In the genomic region with DNA sequence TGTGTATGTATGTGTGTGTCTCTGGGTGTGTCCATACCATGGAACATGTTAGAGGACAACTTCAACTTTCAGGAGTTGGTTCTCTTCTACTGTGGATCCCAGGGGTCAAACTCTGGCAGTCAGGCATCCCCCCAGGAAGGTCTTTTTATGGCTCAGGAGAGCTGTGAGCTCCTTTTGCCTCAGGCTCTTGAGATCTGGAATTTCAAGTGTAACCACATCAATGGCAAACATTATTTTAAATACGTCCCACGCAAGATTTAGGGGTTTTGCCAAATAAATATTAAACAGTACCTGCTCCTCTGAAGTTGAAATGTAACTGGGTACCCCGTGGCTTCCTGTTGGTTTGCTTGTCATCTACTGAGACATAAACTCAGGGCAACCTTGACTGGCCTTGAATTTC, we compare ENCODE assay signal across 40 mouse cellular contexts. TPM values are rescaled to one million over a fixed set of nuclear protein-coding genes. Genes with fewer than 3 reads are reported as not detected.
DNase-seq lines count a peak whose midpoint lies in the region; ATAC-seq and TF ChIP-seq lines count a peak whose summit lies in the region.
"Had no signal": no experiment of that assay in that cellular context is flagged by ENCODE, and none has a peak within 500 bp of the region (broad histone marks: within the 10 kb centered on the region; RNA-seq: fewer than 3 reads in every experiment).

No protein-coding gene starts in this region.

- TF ChIP-seq POLR2A in spleen, adult 2 months (IDR thresholded peaks at IDR 0.05; ENCODE audit: low read depth, low read length): no peak

- no peak overlapping the region for H3K27ac ChIP-seq in heart, embryonic 13.5 days (replicated peaks)
- no peak overlapping the region for H3K27ac ChIP-seq in heart, embryonic 11.5 days (ENCODE audit: low read depth, low read length)
- H3K27ac ChIP-seq in lung, embryonic 14.5 days (ENCODE audit: low read depth): peak overlapping the region; percentile 75
- peak overlapping the region; percentile 62 for H3K27ac ChIP-seq in spleen, adult 2 months (ENCODE audit: insufficient read depth, low read length)
- H3K27ac ChIP-seq: embryonic facial prominence, embryonic 13.5 days; forebrain, embryonic 10.5 days; forebrain, embryonic 15.5 days; hindbrain, embryonic 14.5 days; liver, embryonic 14.5 days; midbrain, embryonic 10.5 days; neural tube, embryonic 12.5 days had no signal

- no peaks in the 10 kb centered on the region for H3K27me3 ChIP-seq in heart, embryonic 13.5 days (replicated peaks)
- H3K27me3 ChIP-seq in heart, embryonic 11.5 days (ENCODE audit: control insufficient read depth, insufficient read depth, low read length): no peaks in the 10 kb centered on the region
- no peaks in the 10 kb centered on the region for H3K27me3 ChIP-seq in lung, embryonic 14.5 days (ENCODE audit: insufficient read depth, low read length)
- H3K27me3 ChIP-seq in spleen, adult 2 months (ENCODE audit: control insufficient read depth, insufficient read depth, low read length): no peaks in the 10 kb centered on the region
- H3K27me3 ChIP-seq: CH12.LX; embryonic facial prominence, embryonic 13.5 days; forebrain, embryonic 15.5 days; heart, embryonic 12.5 days; neural tube, embryonic 12.5 days had no signal

- 67% methylated on average over 3 of the region's 3 CpGs for WGBS in heart, embryonic 13.5 days
- 71% methylated on average over 3 of the region's 3 CpGs for WGBS in heart, embryonic 11.5 days (ENCODE audit: insufficient replicate concordance)
- WGBS in lung, embryonic 14.5 days: 54% methylated on average over 3 of the region's 3 CpGs
- WGBS in spleen, adult 2 months: 58% methylated on average over 3 of the region's 3 CpGs

- no peak overlapping the region for H3K4me2 ChIP-seq in heart, embryonic 13.5 days
- no peak overlapping the region for H3K4me2 ChIP-seq in heart, embryonic 11.5 days
- H3K4me2 ChIP-seq in lung, embryonic 14.5 days: no peak overlapping the region
- H3K4me2 ChIP-seq: embryonic facial prominence, embryonic 13.5 days; forebrain, embryonic 15.5 days; heart, embryonic 12.5 days; hindbrain, embryonic 14.5 days; neural tube, embryonic 12.5 days had no signal

- H3K9me3 ChIP-seq in heart, embryonic 13.5 days: no peaks in the 10 kb centered on the region
- H3K9me3 ChIP-seq in heart, embryonic 11.5 days (replicated peaks; ENCODE audit: control insufficient read depth, low read length): no peaks in the 10 kb centered on the region
- no peaks in the 10 kb centered on the region for H3K9me3 ChIP-seq in lung, embryonic 14.5 days (ENCODE audit: low read depth, low read length)
- H3K9me3 ChIP-seq: embryonic facial prominence, embryonic 13.5 days; forebrain, embryonic 10.5 days; forebrain, embryonic 15.5 days; G1E; heart, embryonic 12.5 days; midbrain, embryonic 10.5 days; neural tube, embryonic 12.5 days had no signal

- H3K9ac ChIP-seq in heart, embryonic 13.5 days: 0 out of 2 replicates have a peak overlapping the region, but pooled peaks have one; percentile 5
- no peak overlapping the region for H3K9ac ChIP-seq in heart, embryonic 11.5 days (ENCODE audit: low read depth, low read length)
- no peak overlapping the region for H3K9ac ChIP-seq in lung, embryonic 14.5 days
- H3K9ac ChIP-seq: embryonic facial prominence, embryonic 13.5 days; forebrain, embryonic 15.5 days; heart, embryonic 12.5 days; hindbrain, embryonic 14.5 days; liver, embryonic 14.5 days; neural tube, embryonic 12.5 days had no signal

- no peaks in the 10 kb centered on the region for H3K36me3 ChIP-seq in heart, embryonic 13.5 days
- H3K36me3 ChIP-seq in heart, embryonic 11.5 days (ENCODE audit: control insufficient read depth, insufficient read depth, low read length): no peaks in the 10 kb centered on the region
- H3K36me3 ChIP-seq in lung, embryonic 14.5 days (ENCODE audit: insufficient read depth): no peaks in the 10 kb centered on the region
- no peaks in the 10 kb centered on the region for H3K36me3 ChIP-seq in spleen, adult 2 months (ENCODE audit: control insufficient read depth, insufficient read depth, low read length)
- H3K36me3 ChIP-seq: embryonic facial prominence, embryonic 13.5 days; forebrain, embryonic 10.5 days; forebrain, embryonic 15.5 days; G1E; heart, embryonic 12.5 days; midbrain, embryonic 10.5 days; neural tube, embryonic 12.5 days had no signal

- H3K4me1 ChIP-seq in heart, embryonic 13.5 days: peaks cover 7% of the 10 kb centered on the region; the same call in 1 of the 2 replicates
- H3K4me1 ChIP-seq in heart, embryonic 11.5 days (ENCODE audit: control insufficient read depth, insufficient read depth, low read length): 0 out of 2 replicates have a peak, but pooled peaks cover 3% of the 10 kb centered on the region
- no peaks in the 10 kb centered on the region for H3K4me1 ChIP-seq in lung, embryonic 14.5 days (ENCODE audit: insufficient read depth)
- H3K4me1 ChIP-seq in spleen, adult 2 months (ENCODE audit: control insufficient read depth, insufficient read depth, insufficient read length): peaks cover 16% of the 10 kb centered on the region; the same call in 1 of the 2 replicates
- H3K4me1 ChIP-seq: embryonic facial prominence, embryonic 13.5 days; forebrain, embryonic 15.5 days; midbrain, embryonic 10.5 days; neural tube, embryonic 12.5 days had no signal

- no peak overlapping the region for H3K4me3 ChIP-seq in heart, embryonic 13.5 days
- H3K4me3 ChIP-seq in heart, embryonic 11.5 days (ENCODE audit: low read depth, low read length): no peak overlapping the region
- no peak overlapping the region for H3K4me3 ChIP-seq in lung, embryonic 14.5 days (ENCODE audit: low read depth, low read length)
- H3K4me3 ChIP-seq in spleen, adult 2 months (ENCODE audit: extremely low read depth, insufficient read depth, insufficient read length): no peak overlapping the region
- H3K4me3 ChIP-seq: embryonic facial prominence, embryonic 13.5 days; forebrain, embryonic 10.5 days; forebrain, embryonic 15.5 days; heart, embryonic 12.5 days; midbrain, embryonic 10.5 days; myocyte; neural tube, embryonic 12.5 days had no signal

- ATAC-seq in heart, embryonic 13.5 days (ENCODE audit: extremely low read depth, insufficient number of reproducible peaks, low FRiP score, low TSS enrichment): no peak
- ATAC-seq in heart, embryonic 11.5 days (replicated peaks; ENCODE audit: insufficient number of reproducible peaks, low FRiP score, low TSS enrichment): no peak
- no peak for ATAC-seq in lung, embryonic 14.5 days (ENCODE audit: insufficient read depth)
- no peak for ATAC-seq in megakaryocyte-erythroid progenitor cell, adult 5-6 weeks (replicated peaks; ENCODE audit: low FRiP score, low TSS enrichment, poor library complexity, severe bottlenecking)
- ATAC-seq: forebrain, embryonic 15.5 days; intestine, postnatal 0 days had no signal

- peak; percentile 31 for DNase-seq in lung, embryonic 14.5 days
- DNase-seq in lung, postnatal 36 days: no peak
- no peak for DNase-seq in spleen, adult 2 months (ENCODE audit: low read depth in 1 of 2, low spot score in 2 of 2)
- no peak for DNase-seq in spleen, postnatal 4 days (ENCODE audit: low spot score in 2 of 2)
- DNase-seq: adrenal gland, postnatal 10 days; cerebellum, adult 11-12 months; cerebellum, postnatal 10 days; gastrocnemius, postnatal 36 days; heart, adult 18-20 months; heart, postnatal 10 days; kidney, adult 9 months; kidney, postnatal 10 days; layer of hippocampus, postnatal 36 days; left cerebral cortex, postnatal 4 days; right cerebral cortex, adult 18-20 months; right cerebral cortex, postnatal 4 days had no signal

- no peak for TF ChIP-seq CTCF in lung, embryonic 14.5 days (IDR thresholded peaks at IDR 0.05; ENCODE audit: low read depth)
- TF ChIP-seq CTCF in spleen, adult 2 months (IDR thresholded peaks at IDR 0.05; ENCODE audit: extremely low read depth, insufficient read depth, insufficient read length, insufficient replicate concordance): no peak

RNA-seq across cellular contexts. Expression of a gene that starts 1.7 kb away (rescaled TPM):
- polyA plus RNA-seq in heart, embryonic 13.5 days (2015; fragmentation: Nextera tagmentation; extraction: Ambion mirVana): 0.84 and 3.7 TPM in 2 replicates
- 0.34 TPM in 1 of 2 replicates, not detected in the other for polyA plus RNA-seq in heart, embryonic 11.5 days (2014; fragmentation: Nextera tagmentation; extraction: Ambion mirVana)
- polyA plus RNA-seq in lung, embryonic 14.5 days (2014; fragmentation: Nextera tagmentation; extraction: Ambion mirVana): 0.30 TPM in 1 of 2 replicates, not detected in the other
- 0.25 and 0.28 TPM in 2 replicates for polyA plus RNA-seq in spleen, adult 2 months (2012; rRNA removed)
- total RNA-seq in megakaryocyte-erythroid progenitor cell, adult 5-6 weeks (2014; fragmentation: Nextera tagmentation): not detected in 2 replicates
- total RNA-seq in megakaryocyte-erythroid progenitor cell, adult 5-6 weeks (2017): not detected in 2 replicates
- total RNA-seq: CH12.LX; common myeloid progenitor, adult 5-6 weeks; heart, adult 18-20 months; heart, postnatal 10 days; hematopoietic stem cell, adult 5-6 weeks; layer of hippocampus, postnatal 36 days; left cerebral cortex, postnatal 4 days; midbrain, postnatal 0 days had no signal
- polyA plus RNA-seq: C2C12; embryonic facial prominence, embryonic 13.5 days; forebrain, embryonic 10.5 days; forebrain, embryonic 15.5 days; frontal cortex, adult 2 months; hindbrain, embryonic 14.5 days; midbrain, embryonic 10.5 days; midbrain, postnatal 0 days; myocyte; neural tube, embryonic 12.5 days; testis, adult 2 months had no signal

RNA-seq across cellular contexts. Expression of a gene that starts 1.8 kb away (rescaled TPM):
- polyA plus RNA-seq in heart, embryonic 13.5 days (2015; fragmentation: Nextera tagmentation; extraction: Ambion mirVana): 2.9 TPM in 1 of 2 replicates, not detected in the other
- 1.2 TPM in 1 of 2 replicates, not detected in the other for polyA plus RNA-seq in heart, embryonic 11.5 days (2014; fragmentation: Nextera tagmentation; extraction: Ambion mirVana)
- not detected in 2 replicates for polyA plus RNA-seq in lung, embryonic 14.5 days (2014; fragmentation: Nextera tagmentation; extraction: Ambion mirVana)
- not detected in 2 replicates for polyA plus RNA-seq in spleen, adult 2 months (2012; rRNA removed)
- not detected in 2 replicates for total RNA-seq in megakaryocyte-erythroid progenitor cell, adult 5-6 weeks (2014; fragmentation: Nextera tagmentation)
- not detected in 2 replicates for total RNA-seq in megakaryocyte-erythroid progenitor cell, adult 5-6 weeks (2017)
- total RNA-seq: CH12.LX; common myeloid progenitor, adult 5-6 weeks; G1E; gastrocnemius, adult 18-20 months; gastrocnemius, postnatal 36 days; heart, adult 18-20 months; heart, postnatal 10 days; hematopoietic stem cell, adult 5-6 weeks; layer of hippocampus, postnatal 36 days; left cerebral cortex, postnatal 4 days; midbrain, postnatal 0 days had no signal
- polyA plus RNA-seq: C2C12; embryonic facial prominence, embryonic 13.5 days; forebrain, embryonic 10.5 days; forebrain, embryonic 15.5 days; frontal cortex, adult 2 months; G1E; heart, embryonic 12.5 days; hindbrain, embryonic 14.5 days; midbrain, embryonic 10.5 days; midbrain, postnatal 0 days; myocyte; neural tube, embryonic 12.5 days; stomach, embryonic 14.5 days; testis, adult 2 months; thymus, postnatal 0 days had no signal

RNA-seq across cellular contexts. Expression of a gene that starts 5.2 kb away (rescaled TPM):
- polyA plus RNA-seq in heart, embryonic 13.5 days (2015; fragmentation: Nextera tagmentation; extraction: Ambion mirVana): 3.6 and 22.3 TPM in 2 replicates
- polyA plus RNA-seq in heart, embryonic 11.5 days (2014; fragmentation: Nextera tagmentation; extraction: Ambion mirVana): 4.9 TPM in 1 of 2 replicates, not detected in the other
- 2.5 and 3.4 TPM in 2 replicates for polyA plus RNA-seq in lung, embryonic 14.5 days (2014; fragmentation: Nextera tagmentation; extraction: Ambion mirVana)
- 1.2 and 5.5 TPM in 2 replicates for polyA plus RNA-seq in spleen, adult 2 months (2012; rRNA removed)
- not detected in 2 replicates for total RNA-seq in megakaryocyte-erythroid progenitor cell, adult 5-6 weeks (2014; fragmentation: Nextera tagmentation)
- not detected in 2 replicates for total RNA-seq in megakaryocyte-erythroid progenitor cell, adult 5-6 weeks (2017)
- total RNA-seq: CH12.LX; common myeloid progenitor, adult 5-6 weeks; G1E; hematopoietic stem cell, adult 5-6 weeks; layer of hippocampus, postnatal 36 days; left cerebral cortex, postnatal 4 days; midbrain, postnatal 0 days had no signal
- polyA plus RNA-seq: C2C12; embryonic facial prominence, embryonic 13.5 days; forebrain, embryonic 10.5 days; forebrain, embryonic 15.5 days; frontal cortex, adult 2 months; G1E; hindbrain, embryonic 14.5 days; myocyte had no signal

RNA-seq across cellular contexts. Expression of a gene that starts 9.5 kb away (rescaled TPM):
- 8.8 and 13.9 TPM in 2 replicates for polyA plus RNA-seq in heart, embryonic 13.5 days (2015; fragmentation: Nextera tagmentation; extraction: Ambion mirVana)
- polyA plus RNA-seq in heart, embryonic 11.5 days (2014; fragmentation: Nextera tagmentation; extraction: Ambion mirVana): 6.9 and 10.8 TPM in 2 replicates
- polyA plus RNA-seq in lung, embryonic 14.5 days (2014; fragmentation: Nextera tagmentation; extraction: Ambion mirVana): 13.6 and 15.5 TPM in 2 replicates
- 4.3 and 6.7 TPM in 2 replicates for polyA plus RNA-seq in spleen, adult 2 months (2012; rRNA removed)
- total RNA-seq in megakaryocyte-erythroid progenitor cell, adult 5-6 weeks (2014; fragmentation: Nextera tagmentation): 2.3 and 3.6 TPM in 2 replicates
- total RNA-seq in megakaryocyte-erythroid progenitor cell, adult 5-6 weeks (2017): 15.4 TPM in 1 of 2 replicates, not detected in the other
- total RNA-seq: CH12.LX; hematopoietic stem cell, adult 5-6 weeks had no signal
- polyA plus RNA-seq: C2C12, myocyte had no signal

RNA-seq across cellular contexts. Expression of a gene that starts 16.0 kb away (rescaled TPM):
- polyA plus RNA-seq in heart, embryonic 13.5 days (2015; fragmentation: Nextera tagmentation; extraction: Ambion mirVana): 480 and 561 TPM in 2 replicates
- 357 and 371 TPM in 2 replicates for polyA plus RNA-seq in heart, embryonic 11.5 days (2014; fragmentation: Nextera tagmentation; extraction: Ambion mirVana)
- polyA plus RNA-seq in lung, embryonic 14.5 days (2014; fragmentation: Nextera tagmentation; extraction: Ambion mirVana): 404 and 439 TPM in 2 replicates
- 1,613 and 1,762 TPM in 2 replicates for polyA plus RNA-seq in spleen, adult 2 months (2012; rRNA removed)
- 113 and 140 TPM in 2 replicates for total RNA-seq in megakaryocyte-erythroid progenitor cell, adult 5-6 weeks (2014; fragmentation: Nextera tagmentation)
- total RNA-seq in megakaryocyte-erythroid progenitor cell, adult 5-6 weeks (2017): 556 and 867 TPM in 2 replicates

Comparison
In these comparisons a context has a peak if more than half of its experiments do, and no peak if none do; other contexts are left out.
1. H3K27ac ChIP-seq: peak in lung, embryonic 14.5 days (single experiment) and spleen, adult 2 months (single experiment); none in heart, embryonic 13.5 days (single experiment) and heart, embryonic 11.5 days (single experiment).